Comparison of ENCODE assay signal across 13 mouse cellular contexts in genomic region chr12:102303867-102304266, GRCm38 (mm10). TPM values are rescaled to one million over a fixed set of nuclear protein-coding genes. Genes with fewer than 3 reads are reported as not detected.
A peak's percentile ranks its signal among the peaks of the same experiment; 100 is the strongest.
DNase-seq lines count a peak whose midpoint lies in the region; ATAC-seq lines count a peak whose summit lies in the region.
"Had no signal": no experiment of that assay in that cellular context is flagged by ENCODE, and none has a peak within 500 bp of the region (broad histone marks: within the 10 kb centered on the region; RNA-seq: fewer than 3 reads in every experiment).

No protein-coding gene starts in this region.

- no peaks in the 10 kb centered on the region for H3K27me3 ChIP-seq in forebrain, embryonic 10.5 days (ENCODE audit: poor library complexity, severe bottlenecking)
- H3K27me3 ChIP-seq in forebrain, embryonic 15.5 days: no peaks in the 10 kb centered on the region
- no peaks in the 10 kb centered on the region for H3K27me3 ChIP-seq in heart, embryonic 16.5 days (ENCODE audit: control insufficient read depth, insufficient read depth, low read length)
- no peaks in the 10 kb centered on the region for H3K27me3 ChIP-seq in lung, embryonic 15.5 days
- H3K27me3 ChIP-seq in embryonic facial prominence, embryonic 15.5 days: no peaks in the 10 kb centered on the region
- H3K27me3 ChIP-seq: limb, embryonic 13.5 days had no signal

- H3K4me2 ChIP-seq in forebrain, embryonic 15.5 days (replicated peaks): no peak overlapping the region
- H3K4me2 ChIP-seq in heart, embryonic 16.5 days (ENCODE audit: low read depth, low read length): no peak overlapping the region
- H3K4me2 ChIP-seq in lung, embryonic 15.5 days: no peak overlapping the region
- no peak overlapping the region for H3K4me2 ChIP-seq in embryonic facial prominence, embryonic 15.5 days (replicated peaks)
- H3K4me2 ChIP-seq: limb, embryonic 13.5 days had no signal

- H3K27ac ChIP-seq in forebrain, embryonic 10.5 days: 0 out of 2 replicates have a peak overlapping the region, but pooled peaks have one; percentile 35
- no peak overlapping the region for H3K27ac ChIP-seq in forebrain, embryonic 15.5 days (replicated peaks)
- H3K27ac ChIP-seq in heart, embryonic 16.5 days (ENCODE audit: low read length): peak overlapping the region; percentile 21
- peak overlapping the region; percentile 69 for H3K27ac ChIP-seq in lung, embryonic 15.5 days
- H3K27ac ChIP-seq in embryonic facial prominence, embryonic 15.5 days (replicated peaks): peak overlapping the region; percentile 70; the same call in 1 of the 2 replicates
- H3K27ac ChIP-seq: limb, embryonic 13.5 days; macrophage had no signal

- no peak for ATAC-seq in forebrain, embryonic 15.5 days (replicated peaks)
- no peak for ATAC-seq in heart, embryonic 16.5 days (replicated peaks; ENCODE audit: extremely low read depth, insufficient read depth, low FRiP score)
- no peak for ATAC-seq in lung, embryonic 15.5 days (ENCODE audit: borderline replicate concordance, extremely low read depth, low FRiP score, low TSS enrichment)
- no peak for ATAC-seq in embryonic facial prominence, embryonic 15.5 days (ENCODE audit: insufficient number of reproducible peaks, low FRiP score, low TSS enrichment, low read depth)
- ATAC-seq: midbrain, embryonic 16.5 days had no signal

- no peak for DNase-seq in forebrain, embryonic 10.5 days (ENCODE audit: extremely low spot score, low spot score)
- no peak for DNase-seq in heart, adult 8-10 months (ENCODE audit: low spot score)
- DNase-seq in lung, postnatal 25 days (ENCODE audit: low spot score): no peak
- no peak for DNase-seq in spleen, postnatal 36 days (ENCODE audit: low spot score in 2 of 2)
- DNase-seq: cerebellum, adult 2 months; thymus, postnatal 4 days had no signal

- H3K36me3 ChIP-seq in forebrain, embryonic 10.5 days (replicated peaks): no peaks in the 10 kb centered on the region
- no peaks in the 10 kb centered on the region for H3K36me3 ChIP-seq in forebrain, embryonic 15.5 days
- H3K36me3 ChIP-seq in heart, embryonic 16.5 days (ENCODE audit: control insufficient read depth, insufficient read depth): no peaks in the 10 kb centered on the region
- H3K36me3 ChIP-seq in lung, embryonic 15.5 days: no peaks in the 10 kb centered on the region
- no peaks in the 10 kb centered on the region for H3K36me3 ChIP-seq in embryonic facial prominence, embryonic 15.5 days
- H3K36me3 ChIP-seq: limb, embryonic 13.5 days had no signal

- no peaks in the 10 kb centered on the region for H3K9me3 ChIP-seq in forebrain, embryonic 10.5 days
- no peaks in the 10 kb centered on the region for H3K9me3 ChIP-seq in forebrain, embryonic 15.5 days
- no peaks in the 10 kb centered on the region for H3K9me3 ChIP-seq in heart, embryonic 16.5 days (replicated peaks; ENCODE audit: control insufficient read depth, low read length)
- H3K9me3 ChIP-seq in lung, embryonic 15.5 days: no peaks in the 10 kb centered on the region
- no peaks in the 10 kb centered on the region for H3K9me3 ChIP-seq in embryonic facial prominence, embryonic 15.5 days (replicated peaks)
- H3K9me3 ChIP-seq: limb, embryonic 13.5 days had no signal

- no peak overlapping the region for H3K4me3 ChIP-seq in forebrain, embryonic 10.5 days
- no peak overlapping the region for H3K4me3 ChIP-seq in forebrain, embryonic 15.5 days
- no peak overlapping the region for H3K4me3 ChIP-seq in heart, embryonic 16.5 days (ENCODE audit: low read length)
- no peak overlapping the region for H3K4me3 ChIP-seq in lung, embryonic 15.5 days
- H3K4me3 ChIP-seq in embryonic facial prominence, embryonic 15.5 days (replicated peaks): no peak overlapping the region
- H3K4me3 ChIP-seq: limb, embryonic 13.5 days had no signal

- peaks cover 35% of the 10 kb centered on the region for H3K4me1 ChIP-seq in forebrain, embryonic 10.5 days
- peaks cover 26% of the 10 kb centered on the region for H3K4me1 ChIP-seq in forebrain, embryonic 15.5 days
- H3K4me1 ChIP-seq in heart, embryonic 16.5 days (ENCODE audit: control insufficient read depth, insufficient read depth, low read length): peaks cover 68% of the 10 kb centered on the region
- peaks cover 76% of the 10 kb centered on the region for H3K4me1 ChIP-seq in lung, embryonic 15.5 days
- peaks cover 58% of the 10 kb centered on the region for H3K4me1 ChIP-seq in embryonic facial prominence, embryonic 15.5 days

- WGBS in forebrain, embryonic 10.5 days: 74% methylated on average over 7 of the region's 7 CpGs
- 56% methylated on average over 7 of the region's 7 CpGs for WGBS in forebrain, embryonic 15.5 days
- 16% methylated on average over 7 of the region's 7 CpGs for WGBS in heart, embryonic 16.5 days
- WGBS in lung, embryonic 15.5 days: 12% methylated on average over 7 of the region's 7 CpGs
- WGBS in embryonic facial prominence, embryonic 15.5 days: 26% methylated on average over 7 of the region's 7 CpGs

- H3K9ac ChIP-seq in forebrain, embryonic 15.5 days (replicated peaks): no peak overlapping the region
- no peak overlapping the region for H3K9ac ChIP-seq in heart, embryonic 16.5 days (ENCODE audit: low read length)
- no peak overlapping the region for H3K9ac ChIP-seq in lung, embryonic 15.5 days
- no peak overlapping the region for H3K9ac ChIP-seq in embryonic facial prominence, embryonic 15.5 days
- H3K9ac ChIP-seq: limb, embryonic 13.5 days had no signal

RNA-seq across cellular contexts. Expression of gene Rin3, which starts 21.0 kb away (rescaled TPM):
- polyA plus RNA-seq in forebrain, embryonic 10.5 days (2016; fragmentation: Nextera tagmentation; extraction: Ambion mirVana): 2.8 and 3.3 TPM in 2 replicates
- polyA plus RNA-seq in forebrain, embryonic 15.5 days (2015; fragmentation: Nextera tagmentation; extraction: Ambion mirVana): 1.3 and 1.7 TPM in 2 replicates
- polyA plus RNA-seq in heart, embryonic 16.5 days (2015; fragmentation: Nextera tagmentation; extraction: Ambion mirVana): 9.5 and 9.7 TPM in 2 replicates
- total RNA-seq in heart, adult 8-10 months (2022): 10 to 100 TPM; 12.2 to 18.8 (median 17.0) TPM
- 12.7 and 14.2 TPM in 2 replicates for polyA plus RNA-seq in lung, embryonic 15.5 days (2015; fragmentation: Nextera tagmentation; extraction: Ambion mirVana)
- polyA plus RNA-seq in embryonic facial prominence, embryonic 15.5 days (2015; fragmentation: Nextera tagmentation; extraction: Ambion mirVana): 8.5 and 8.6 TPM in 2 replicates
